Mouse (Mus musculus): ENCODE results near the gene Ap4m1.

Gene Ap4m1

DNA sequence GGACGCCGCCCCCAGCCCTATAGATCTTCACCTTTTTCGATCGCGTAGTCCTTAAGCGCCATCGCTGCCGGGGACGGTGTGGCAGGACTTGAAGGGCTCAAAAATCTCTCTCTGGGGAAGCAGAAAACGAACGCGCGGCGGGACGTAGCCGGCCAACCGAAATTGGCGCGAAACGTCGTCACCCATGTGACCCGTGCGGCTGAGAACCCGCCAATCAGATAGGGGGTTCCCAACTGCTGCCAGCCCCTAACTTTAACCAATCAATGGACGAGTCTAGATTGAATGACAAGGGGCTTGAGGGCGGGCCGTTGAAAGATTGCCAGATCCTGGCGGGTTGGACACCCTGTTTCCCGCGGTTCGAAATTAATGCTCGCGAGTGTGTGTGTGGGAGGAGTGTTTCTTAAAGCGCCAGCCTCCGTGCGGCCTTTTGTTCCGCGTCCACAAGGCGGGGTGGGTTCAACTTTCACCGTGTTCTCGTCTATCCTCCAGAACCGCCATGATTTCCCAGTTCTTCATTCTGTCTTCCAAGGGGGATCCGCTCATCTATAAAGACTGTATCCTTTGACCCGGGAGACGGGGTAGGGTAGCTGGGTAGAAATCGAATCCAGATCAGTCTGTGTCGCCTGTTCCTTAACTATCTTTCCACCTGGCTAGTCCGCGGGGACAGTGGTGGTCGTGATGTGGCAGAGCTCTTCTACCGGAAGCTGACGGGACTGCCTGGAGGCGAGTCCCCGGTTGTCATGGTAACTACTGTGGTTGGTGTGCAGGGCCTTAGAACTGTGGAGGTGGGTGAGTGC is at the start of gene Ap4m1, which contains the start of gene Mcm7:
Ap4m1 (plus strand) TSS at position 308 of the 797 bp plus-strand sequence.
Mcm7 (minus strand) TSS at position 728 of the 797 bp plus-strand sequence.
- peak; percentile 94 for DNase-seq (ENCODE audit: low read depth)

DNA sequence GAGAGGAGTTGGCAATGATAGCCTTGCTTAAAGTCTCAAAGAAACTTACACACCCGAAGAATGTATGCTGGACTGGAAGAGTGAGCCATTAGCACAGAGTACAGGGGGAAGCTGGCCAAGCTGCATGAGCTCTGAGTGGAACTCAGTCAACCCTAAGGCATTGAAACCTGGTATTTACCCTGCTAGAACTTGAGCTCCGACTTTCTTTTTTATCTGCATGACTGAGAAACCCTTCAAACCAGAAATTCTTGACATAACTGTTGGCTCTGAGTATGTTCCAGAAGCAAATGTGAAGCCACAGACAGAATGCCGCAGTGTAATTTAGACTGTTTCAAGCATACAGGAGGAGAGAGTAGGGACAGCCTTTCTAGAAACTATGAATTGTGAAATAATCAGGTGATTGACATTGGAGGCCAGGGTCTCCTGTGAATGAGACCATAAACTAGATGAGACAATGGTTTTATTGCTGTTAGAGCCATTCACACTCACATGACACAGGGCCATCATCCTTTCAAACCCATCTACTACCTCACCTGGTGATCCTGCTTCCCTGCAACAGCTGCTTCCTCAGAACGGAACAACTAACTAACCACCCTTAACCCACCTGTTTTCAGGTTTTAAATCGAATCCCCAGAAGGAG is 39.3 kb upstream of the Ap4m1 start:
- no peak for DNase-seq (ENCODE audit: low read depth)

DNA sequence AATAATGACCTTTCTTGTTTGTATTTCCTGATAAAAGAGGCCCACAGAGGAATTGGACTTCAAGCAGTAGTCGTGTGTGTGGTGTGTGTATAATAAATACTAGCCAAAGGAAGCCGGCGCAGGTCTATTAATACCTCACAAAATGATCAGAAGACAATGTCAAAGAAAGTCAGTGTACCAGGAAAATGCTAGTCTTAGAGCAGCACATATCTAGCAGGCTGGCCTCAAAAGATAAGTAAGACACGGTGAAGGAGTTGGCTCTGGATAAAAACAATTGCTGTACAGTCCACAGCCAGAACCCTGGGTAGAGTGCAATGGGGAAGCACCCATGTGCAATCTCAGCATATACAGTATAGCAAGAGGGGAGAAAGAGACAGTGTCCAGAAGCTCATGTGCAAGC is 34.5 kb upstream of the Ap4m1 start:
- DNase-seq (ENCODE audit: low read depth), result no peak

DNA sequence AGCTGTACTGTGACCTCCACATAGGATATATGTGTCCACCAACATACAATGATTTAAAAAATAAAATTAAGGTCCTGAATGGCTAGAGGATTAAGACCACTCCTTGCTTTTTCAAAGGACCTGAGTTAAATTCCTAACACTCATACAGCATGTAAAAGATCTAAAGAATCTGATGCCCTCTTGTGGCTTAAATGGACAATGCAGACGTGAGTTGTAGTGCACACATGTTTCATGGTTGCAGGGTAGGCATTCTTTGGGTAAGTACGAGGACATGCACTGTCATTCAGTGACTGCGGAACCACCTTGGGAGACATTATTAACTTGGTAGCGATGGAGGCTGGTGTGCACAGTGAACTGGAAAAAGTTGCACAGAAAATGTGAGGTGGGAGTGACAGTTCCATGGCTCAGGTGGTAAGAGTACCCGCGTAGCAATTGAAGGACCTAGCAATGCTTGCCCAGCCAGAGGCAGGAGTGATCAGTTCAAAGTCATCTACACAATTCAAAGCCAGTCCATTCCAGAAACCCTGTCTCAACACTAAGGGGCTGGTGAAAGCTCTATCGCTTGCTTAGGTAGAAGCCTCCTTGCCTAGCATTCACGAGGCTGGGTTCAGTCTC is 33.8 kb upstream of the Ap4m1 start:
- peak; percentile 77 for DNase-seq (ENCODE audit: low read depth)

DNA sequence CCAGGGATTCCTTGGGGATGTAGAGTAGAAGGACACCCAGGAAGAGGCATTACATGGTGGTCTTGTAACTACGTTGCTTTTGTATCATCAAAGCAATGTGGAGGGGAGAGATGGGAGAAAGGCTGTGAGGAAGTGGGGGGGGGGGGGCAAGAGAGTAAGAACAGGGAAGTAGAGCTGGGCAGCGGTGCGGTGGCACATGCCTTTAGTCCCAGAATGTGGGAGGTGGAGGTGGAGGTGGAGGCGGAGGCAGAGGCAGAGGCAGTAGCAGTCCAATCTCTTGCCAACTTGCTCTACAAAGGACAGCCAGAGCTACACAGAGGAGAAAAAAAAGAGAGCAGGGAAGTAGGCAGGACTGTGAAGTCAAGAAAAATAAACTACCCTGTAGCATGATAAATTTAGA is 33.2 kb upstream of the Ap4m1 start:
- DNase-seq (ENCODE audit: low read depth), result no peak

DNA sequence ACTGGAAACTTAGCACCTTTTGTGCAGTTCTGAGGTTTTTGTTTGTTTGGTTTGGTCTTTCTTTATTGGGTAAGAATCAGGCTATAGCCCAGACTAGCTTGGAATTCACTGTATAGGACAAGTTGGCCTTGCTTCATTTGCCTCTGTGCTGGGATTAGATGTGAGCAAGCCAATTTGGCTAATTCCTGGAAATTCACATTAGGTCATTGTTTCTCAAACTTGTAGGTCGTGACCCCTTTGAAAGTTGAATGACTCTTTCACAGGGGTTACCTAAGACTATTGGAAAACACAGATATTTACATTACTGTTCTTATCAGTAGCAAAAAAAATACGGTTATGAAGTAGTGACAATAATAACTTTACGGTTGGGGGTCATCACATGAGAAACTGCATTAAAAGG is 17.4 kb upstream of the Ap4m1 start:
- no peak for DNase-seq (ENCODE audit: low read depth)

DNA sequence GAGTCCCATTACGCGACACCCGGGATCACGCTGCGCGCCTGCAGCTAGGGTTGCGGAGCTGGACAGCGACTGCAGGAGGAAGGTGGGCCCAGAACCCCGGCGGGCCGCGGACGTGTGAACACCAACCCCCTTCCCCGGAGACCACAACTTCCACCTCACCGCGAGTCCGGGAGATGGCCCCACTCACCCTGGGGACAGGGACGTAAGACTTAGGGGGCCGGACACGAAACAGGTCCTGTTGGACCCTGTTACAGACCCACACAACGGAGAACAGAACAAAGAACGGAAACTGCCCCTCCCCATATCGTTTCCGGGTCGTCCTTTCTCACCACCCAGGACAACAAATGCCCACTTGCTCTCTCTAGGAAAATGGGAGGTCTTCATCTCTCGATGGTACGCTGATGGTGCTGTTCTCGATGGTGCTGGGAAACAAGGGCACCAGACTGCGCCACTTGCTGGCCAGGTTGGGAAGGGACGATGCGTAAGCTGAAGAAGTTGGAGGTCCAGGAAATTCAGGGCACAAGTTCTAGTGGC is 16.3 kb upstream of the Ap4m1 start, which contains the start of gene Zfp113:
Zfp113 (minus strand) TSS at position 302 of the 534 bp plus-strand sequence.
- DNase-seq (ENCODE audit: low read depth), result peak; percentile 93

DNA sequence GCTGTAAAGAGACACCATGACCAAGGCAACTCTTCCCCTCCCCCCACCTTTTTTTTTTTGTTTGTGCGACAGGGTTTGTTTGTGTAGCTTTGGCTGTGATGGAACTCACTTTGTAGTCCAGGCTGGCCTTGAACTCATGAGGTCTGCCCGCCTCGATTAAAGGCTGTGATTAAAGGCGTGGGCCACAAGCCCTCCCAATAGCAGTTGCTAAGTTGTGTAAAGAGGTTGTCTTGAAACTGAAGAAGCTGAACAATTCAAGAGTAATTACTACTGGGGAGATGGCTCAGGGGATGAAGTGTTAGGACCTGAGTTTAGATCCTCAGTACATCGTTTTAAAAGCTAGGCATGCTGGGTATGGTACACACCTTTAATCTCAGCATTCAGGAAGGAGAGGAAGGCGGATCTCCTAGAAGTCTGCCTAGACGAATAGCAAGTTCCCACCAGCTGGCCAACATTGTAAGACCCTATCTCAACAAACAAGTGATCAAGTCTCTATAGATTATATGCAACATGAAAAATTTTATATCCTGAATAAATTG is 11.5 kb upstream of the Ap4m1 start:
- DNase-seq (ENCODE audit: low read depth), result no peak

DNA sequence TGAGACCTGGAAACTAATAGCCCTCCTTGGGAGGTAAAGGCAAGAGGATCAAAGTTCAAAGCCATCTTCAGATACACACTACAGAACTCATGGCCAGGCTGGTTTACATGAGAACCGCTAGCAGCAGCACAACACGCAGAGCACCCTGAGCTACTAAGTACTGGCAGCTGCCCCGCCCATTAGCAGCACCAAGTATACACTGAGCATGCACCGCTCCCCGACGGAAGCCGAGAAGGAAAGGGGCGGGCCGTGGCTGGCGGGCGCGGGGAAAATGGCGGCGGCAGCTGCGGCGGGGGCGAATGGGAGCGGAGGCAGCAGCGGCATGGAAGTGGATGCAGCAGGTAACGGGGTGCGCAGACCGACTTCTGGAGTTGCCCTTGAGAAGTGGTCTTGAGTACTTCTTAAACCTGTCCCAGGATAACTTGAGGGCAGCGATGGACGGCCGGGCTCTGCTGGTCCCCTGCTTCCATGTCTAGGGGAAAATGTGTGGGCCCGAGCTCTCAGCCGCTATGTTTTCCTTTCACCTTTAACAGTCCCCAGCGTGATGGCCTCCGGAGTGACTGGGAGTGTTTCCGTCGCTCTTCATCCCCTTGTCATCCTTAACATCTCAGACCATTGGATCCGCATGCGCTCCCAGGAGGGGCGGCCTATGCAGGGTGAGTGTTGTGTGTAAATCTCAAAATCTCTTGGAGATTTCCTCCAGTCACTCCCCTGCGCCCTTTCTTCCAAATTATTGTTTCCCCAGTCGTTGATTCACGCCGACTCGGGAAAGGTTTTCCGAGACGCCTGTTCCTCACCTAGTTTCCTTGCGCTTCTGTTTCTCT is 10.7 kb upstream of the Ap4m1 start, which contains the start of gene Cops6:
Cops6 (plus strand) TSS at position 230 of the 824 bp plus-strand sequence.
- peak; percentile 95 for DNase-seq (ENCODE audit: low read depth)

DNA sequence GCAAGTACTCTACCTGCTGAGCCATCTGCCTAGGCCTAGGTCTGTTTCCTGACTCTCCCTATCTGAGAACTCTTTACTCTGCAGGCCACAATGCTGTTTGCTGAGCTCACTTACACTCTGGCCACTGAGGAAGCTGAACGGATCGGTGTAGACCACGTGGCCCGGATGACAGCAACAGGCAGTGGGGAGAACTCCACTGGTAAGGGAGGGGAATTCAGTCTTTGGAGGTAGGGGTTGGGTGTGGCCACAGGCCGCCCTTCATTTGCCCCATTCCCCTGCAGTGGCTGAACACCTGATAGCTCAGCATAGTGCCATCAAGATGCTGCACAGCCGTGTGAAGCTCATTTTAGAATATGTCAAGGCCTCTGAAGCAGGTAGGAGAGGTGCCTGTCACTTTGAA is 8.8 kb upstream of the Ap4m1 start:
- no peak for DNase-seq (ENCODE audit: low read depth)

DNA sequence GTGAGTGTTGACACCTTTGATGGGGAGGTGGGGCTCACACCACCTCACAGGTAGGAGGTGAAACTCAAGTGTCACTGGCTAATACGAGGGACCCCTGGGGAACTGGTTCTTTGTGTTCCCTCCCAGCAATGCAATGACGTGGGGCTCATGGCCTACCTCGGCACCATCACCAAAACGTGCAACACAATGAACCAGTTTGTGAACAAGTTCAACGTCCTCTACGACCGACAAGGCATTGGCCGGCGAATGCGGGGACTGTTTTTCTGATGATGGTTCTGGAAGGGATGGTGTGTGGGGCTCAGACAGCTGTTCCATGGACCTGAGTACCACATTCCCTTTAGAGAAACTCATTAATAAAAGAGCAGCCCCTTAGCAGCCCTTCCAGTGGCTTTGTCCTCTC is 8.2 kb upstream of the Ap4m1 start:
- no peak for DNase-seq (ENCODE audit: low read depth)

DNA sequence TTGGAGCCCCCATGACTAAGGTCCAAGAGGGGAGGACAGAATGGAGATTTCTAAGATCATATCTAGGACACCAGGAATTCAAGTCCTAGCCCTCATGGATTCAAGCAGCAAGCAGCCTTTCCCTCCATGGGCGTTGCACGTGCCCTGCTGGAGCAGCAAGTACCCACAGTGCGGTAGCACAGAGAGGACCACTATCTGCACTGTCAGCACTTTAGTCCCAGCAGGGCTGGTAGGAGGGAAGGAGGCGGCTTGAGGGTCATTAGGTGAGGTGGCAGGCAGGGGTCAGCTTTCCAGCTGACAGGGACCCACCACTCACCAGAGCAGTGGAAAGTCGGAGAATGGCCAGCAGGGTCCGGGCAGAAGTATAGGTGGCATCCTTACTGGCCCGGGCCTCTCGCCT is 6.2 kb upstream of the Ap4m1 start:
- no peak for DNase-seq (ENCODE audit: low read depth)

DNA sequence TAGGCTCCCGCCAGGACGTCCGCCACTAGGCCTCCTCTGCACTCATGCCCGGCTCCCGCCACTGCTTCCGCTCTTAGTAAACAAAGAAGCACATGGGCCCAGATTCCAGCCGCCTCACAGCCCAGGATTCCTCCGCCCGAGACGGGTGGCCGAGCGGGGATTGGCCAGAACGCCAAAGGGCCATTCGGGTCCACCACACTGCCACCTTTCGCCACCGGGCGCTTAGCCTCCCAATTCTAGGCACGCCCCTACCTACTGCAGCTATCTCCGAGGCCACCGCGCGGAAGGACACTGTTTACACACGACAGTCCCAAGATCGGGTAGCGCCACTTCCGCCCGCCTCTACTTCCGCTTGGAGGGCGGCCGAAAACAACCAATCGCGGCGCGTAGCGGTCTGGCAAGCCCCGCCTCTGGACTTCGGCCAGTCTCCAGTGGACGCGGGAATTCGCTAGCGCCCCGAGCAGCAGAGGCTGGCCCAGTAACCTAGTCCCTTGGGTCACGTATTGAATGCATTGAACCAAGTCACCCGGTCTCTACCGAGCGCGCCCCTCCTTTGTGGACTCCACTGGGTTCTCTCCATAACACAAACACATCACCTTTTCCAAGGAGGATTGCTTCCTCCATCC is 753 bp upstream of the Ap4m1 start:
- peak; percentile 93 for DNase-seq (ENCODE audit: low read depth)

DNA sequence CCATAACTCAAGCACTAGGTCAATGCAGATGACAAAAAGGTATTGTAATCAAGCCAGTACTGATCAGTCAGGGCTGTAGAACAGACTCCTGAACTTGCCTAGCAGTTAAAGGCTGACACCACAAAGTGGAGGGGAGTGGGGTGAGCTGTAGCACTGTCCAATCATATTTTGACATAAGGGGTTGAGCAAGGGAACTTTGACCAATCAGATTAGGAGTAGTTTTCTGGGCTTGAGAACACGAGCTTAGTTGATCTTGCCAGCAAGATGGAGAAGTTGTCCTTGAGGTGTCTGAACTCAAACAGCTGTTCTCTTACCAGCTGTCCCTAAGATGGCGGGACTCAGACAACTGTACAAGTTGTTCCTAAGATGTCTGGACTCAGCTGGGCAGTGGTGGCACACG is 1.4 kb downstream of the Ap4m1 start:
- no peak for DNase-seq (ENCODE audit: low read depth)

DNA sequence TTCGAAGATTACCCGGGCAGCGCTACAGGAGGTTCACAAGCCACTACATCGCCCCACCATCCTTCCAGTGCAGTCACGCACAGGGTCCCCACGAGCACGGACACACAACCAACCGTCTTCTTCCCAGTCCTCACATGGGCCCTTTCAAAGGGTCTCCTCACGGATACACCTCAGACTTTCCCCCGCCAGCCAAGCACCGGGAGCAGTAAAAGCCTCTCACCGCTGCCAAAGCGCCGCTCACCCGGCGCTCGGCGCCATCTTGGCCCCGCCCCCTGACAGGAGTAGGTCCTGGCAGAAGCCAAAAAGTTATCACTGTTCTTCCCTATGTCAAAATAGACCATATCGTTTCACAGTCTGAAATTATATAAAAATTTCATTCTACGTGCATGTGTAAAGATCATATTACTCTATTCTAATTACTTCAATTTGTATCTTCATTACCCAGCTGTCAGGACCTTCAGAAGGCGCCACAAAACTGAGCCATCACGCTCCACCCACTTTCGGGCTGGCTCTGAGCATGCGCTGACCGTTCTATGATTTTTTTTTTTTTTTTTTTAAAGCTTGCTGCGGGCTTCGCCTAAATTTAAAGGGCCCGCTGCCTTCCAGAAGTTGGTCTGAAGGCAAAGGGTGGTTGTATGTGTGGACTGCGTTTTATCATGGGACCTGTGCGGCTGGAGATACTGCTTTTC is 15.3 kb downstream of the Ap4m1 start, which contains the start of the genes Taf6 and Cnpy4:
Taf6 (minus strand) TSS at position 502 of the 689 bp plus-strand sequence.
Cnpy4 (plus strand) TSS at position 536 of the 689 bp plus-strand sequence.
- peak; percentile 97 for DNase-seq (ENCODE audit: low read depth)

DNA sequence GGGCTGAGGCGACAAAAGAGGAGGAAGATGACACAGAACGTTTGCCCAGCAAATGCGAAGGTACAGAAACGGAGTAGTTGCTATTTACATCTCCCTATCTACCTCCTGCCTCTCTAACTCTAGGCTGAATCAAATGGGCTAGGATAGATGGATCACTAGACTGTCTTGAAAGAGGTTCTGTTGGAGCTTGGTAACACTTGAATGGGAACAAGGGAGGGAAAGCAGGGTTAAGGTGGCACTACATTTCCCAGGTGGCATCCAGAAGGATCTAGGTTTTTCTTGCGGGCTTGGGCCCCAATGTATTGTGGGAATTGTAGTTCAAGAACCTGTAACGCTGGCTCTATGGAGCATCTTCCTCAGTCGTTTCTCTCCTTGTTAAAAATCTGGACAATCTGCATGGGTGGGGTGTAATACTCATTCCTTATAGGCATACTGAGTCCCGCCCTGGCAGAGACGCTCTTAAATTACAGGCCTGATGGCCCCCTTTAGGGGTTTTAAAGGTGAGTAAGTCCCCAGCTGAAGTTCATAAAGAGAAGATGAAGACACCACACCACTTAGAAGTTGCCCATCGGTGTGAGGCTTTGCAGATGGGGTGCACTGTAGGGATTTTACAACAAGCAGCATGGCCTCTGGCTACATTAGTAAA is 16.0 kb downstream of the Ap4m1 start:
- DNase-seq (ENCODE audit: low read depth), result no peak

DNA sequence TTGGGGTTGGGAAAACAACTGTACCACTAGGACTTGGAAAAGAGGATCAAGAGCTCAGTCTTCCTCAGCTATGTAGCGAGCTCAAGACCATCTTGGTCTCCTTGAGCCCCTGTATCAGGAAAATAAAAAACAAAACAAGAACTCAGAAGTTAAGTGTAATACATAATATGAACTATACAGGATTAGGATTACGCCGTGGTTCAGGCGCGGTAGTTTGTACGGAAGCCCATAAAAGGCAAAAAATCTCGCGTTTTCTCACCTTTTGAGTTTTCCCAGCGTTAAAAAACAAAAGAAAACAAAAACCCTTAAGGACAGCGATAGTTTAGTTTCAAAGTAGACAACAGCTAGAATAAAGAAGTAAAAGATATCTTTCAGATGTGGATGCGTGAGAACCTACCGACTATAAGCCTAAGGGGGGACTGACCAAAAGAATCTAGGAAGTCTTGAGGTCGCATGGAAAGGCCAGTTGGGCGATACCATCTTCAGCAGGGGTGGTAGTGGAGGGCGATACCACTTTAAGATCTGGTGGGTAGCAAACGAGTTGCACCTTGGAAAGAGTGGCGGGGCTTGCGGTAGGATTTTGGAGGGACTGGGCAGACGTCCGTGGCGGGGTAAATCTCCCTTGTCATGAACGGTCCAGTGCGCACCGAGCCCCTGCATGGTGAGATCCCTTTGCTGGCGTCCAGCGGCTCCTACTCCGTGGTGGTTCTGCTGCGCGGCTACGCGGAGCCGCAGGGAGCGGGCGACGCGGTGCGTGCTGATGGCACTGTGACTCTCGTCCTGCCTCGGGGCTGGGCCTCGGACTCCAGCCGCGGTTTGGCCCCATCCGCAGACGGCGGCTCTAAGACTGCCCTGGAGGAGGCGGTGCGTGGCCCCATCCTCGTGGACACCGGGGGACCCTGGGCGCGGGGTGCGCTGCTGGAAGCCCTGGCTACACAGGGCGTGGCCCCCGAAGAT is 22.2 kb downstream of the Ap4m1 start, which contains the start of gene Mblac1:
Mblac1 (plus strand) TSS at position 544 of the 957 bp plus-strand sequence.
- peak; percentile 82 for DNase-seq (ENCODE audit: low read depth)

DNA sequence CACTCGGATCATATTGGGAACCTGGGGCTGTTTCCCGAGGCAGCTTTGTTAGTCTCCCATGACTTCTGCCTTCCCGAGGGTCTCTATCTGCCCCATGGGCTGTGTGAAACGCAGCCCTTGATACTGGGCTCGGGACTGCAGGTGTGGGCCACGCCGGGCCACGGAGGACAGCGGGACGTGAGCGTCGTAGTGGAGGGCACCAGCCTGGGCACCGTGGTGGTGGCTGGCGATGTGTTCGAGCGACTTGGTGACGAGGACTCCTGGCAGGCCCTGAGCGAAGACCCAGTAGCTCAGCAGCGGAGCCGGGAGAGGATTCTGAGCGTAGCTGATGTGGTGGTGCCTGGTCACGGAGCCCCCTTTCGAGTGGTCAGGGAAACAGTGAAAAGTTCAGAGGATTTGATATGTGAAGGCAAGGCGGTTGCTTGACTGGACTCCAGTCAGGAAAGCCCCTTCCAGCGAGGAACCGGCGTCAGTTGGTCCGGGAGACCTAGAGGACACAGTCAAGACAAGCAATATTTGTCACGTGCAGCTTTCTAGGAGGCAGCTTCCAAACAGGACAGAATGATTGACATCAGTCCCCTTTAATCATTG is 23.0 kb downstream of the Ap4m1 start:
- DNase-seq (ENCODE audit: low read depth), result no peak
